Mouse (Mus musculus) limb, embryonic 12.5 days (tissue): ENCODE measurements at regions not wholly inside any gene's neighbourhood (a gene's known extent, or its start where the extent isn't known, plus 50 kb on each side); places are given as distances from the start of the nearest gene placed in this dataset.
A peak's percentile ranks its signal among the peaks of the same experiment; 100 is the strongest.
"Not testable (repeated sequence)": the region's sequence is repeated elsewhere in the genome, so short reads cannot be mapped to it uniquely, and the experiment has no call there.

Experiments used
- ATAC-seq: fragments of 200-750 bp; cut with Nextera tagmentation; 2 replicates; pipeline ENCODE4 v1.8.0; 2017; ENCODE audit warnings: low read depth, moderate TSS enrichment; ENCODE audit not compliant: insufficient number of reproducible peaks, insufficient read depth, low FRiP score, low TSS enrichment
- H3K27ac ChIP-seq: fragments of 300-500 bp; sonication (generic); 2 replicates; pipeline ENCODE4 v1.5.1; 2016; ENCODE audit warnings: mild to moderate bottlenecking, moderate library complexity
- H3K27me3 ChIP-seq: fragments of 300-500 bp; sonication (generic); 2 replicates; pipeline ENCODE4 v1.6.1; 2016; ENCODE audit warnings: mild to moderate bottlenecking, moderate library complexity
- H3K36me3 ChIP-seq: fragments of 300-500 bp; sonication (generic); 2 replicates; pipeline ENCODE4 v1.6.1; 2016; ENCODE audit warnings: mild to moderate bottlenecking, moderate library complexity
- H3K4me1 ChIP-seq: fragments of 300-500 bp; sonication (generic); replicated peaks from 2 replicates; pipeline ENCODE4 v1.6.1; 2016
- H3K4me2 ChIP-seq: fragments of 300-500 bp; sonication (generic); 2 replicates; pipeline ENCODE4 v1.6.1; 2016; ENCODE audit warnings: mild to moderate bottlenecking, moderate library complexity
- H3K4me3 ChIP-seq: fragments of 300-500 bp; sonication (generic); replicated peaks from 2 replicates; pipeline ENCODE4 v1.5.1; 2016; ENCODE audit warnings: mild to moderate bottlenecking
- H3K9ac ChIP-seq: fragments of 300-500 bp; sonication (generic); replicated peaks from 2 replicates; pipeline ENCODE4 v1.6.1; 2016; ENCODE audit warnings: mild to moderate bottlenecking, moderate library complexity
- H3K9me3 ChIP-seq: fragments of 300-500 bp; sonication (generic); 2 replicates; pipeline ENCODE4 v1.6.1; 2016; ENCODE audit warnings: mild to moderate bottlenecking, moderate library complexity
- WGBS: fragments of 180-500 bp; shearing (Covaris S2); methylation state at CpG from one replicate; pipeline ENCODE4 v1.1.7; 2016; 5-methylcytosine and 5-hydroxymethylcytosine counted together

DNA sequence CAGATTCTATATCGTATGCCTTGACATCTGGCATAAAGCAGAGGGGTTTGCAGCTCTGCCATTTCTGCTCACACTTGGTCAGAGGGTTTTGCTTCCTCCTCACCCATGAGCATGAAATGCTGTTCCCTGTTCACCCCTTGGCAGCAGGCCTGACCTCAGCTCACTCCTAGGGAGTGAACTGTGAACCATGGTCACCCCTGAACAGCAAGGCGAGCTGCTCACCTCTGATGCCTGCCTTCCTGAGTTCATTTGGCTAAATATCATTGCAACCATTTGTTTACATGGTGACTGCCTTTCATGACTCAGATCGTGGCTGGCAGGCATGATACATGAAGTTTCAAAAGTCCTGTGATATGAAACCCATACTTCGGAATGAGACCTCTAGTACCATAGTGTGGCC is 418.2 kb downstream of the Tcerg1l start:
- no peaks in the 10 kb centered on the region for H3K4me1 ChIP-seq
- H3K27me3 ChIP-seq = no peaks in the 10 kb centered on the region
- no peak overlapping the region for H3K4me2 ChIP-seq
- no peak overlapping the region for H3K9ac ChIP-seq
- WGBS = 93% methylated on average over 4 of the region's 4 CpGs
- ATAC-seq = no peak
- no peaks in the 10 kb centered on the region for H3K9me3 ChIP-seq
- no peak overlapping the region for H3K4me3 ChIP-seq
- no peaks in the 10 kb centered on the region for H3K36me3 ChIP-seq
- no peak overlapping the region for H3K27ac ChIP-seq

DNA sequence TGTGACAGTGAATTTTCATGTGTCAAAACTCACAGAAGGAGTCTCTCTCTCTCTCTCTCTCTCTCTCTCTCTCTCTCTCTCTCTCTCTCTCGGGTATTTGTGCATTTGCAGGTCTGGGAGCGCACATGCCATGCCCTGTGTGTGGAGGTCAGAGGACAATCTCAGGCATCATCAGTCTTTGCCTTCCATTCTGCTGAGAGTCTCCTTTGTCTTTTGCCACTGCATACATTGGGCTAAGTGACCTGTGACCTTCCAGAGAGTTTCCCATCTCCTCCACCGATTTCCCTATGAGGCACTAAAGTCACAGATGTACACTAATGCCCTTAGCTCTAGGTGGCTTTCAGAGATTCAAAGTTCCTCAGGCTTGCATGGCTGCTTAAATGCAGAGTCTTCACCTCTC is 391.7 kb downstream of the Tcerg1l start:
- Histone ChIP-seq H3K4me3 (no peak overlapping the region), H3K4me2 (no peak overlapping the region), H3K27me3 (no peaks in the 10 kb centered on the region), H3K36me3 (no peaks in the 10 kb centered on the region), H3K27ac (no peak overlapping the region), H3K9me3 (no peaks in the 10 kb centered on the region), H3K4me1 (no peaks in the 10 kb centered on the region), H3K9ac (no peak overlapping the region)
- WGBS = 38% methylated on average over 3 of the region's 3 CpGs
- no peak for ATAC-seq

DNA sequence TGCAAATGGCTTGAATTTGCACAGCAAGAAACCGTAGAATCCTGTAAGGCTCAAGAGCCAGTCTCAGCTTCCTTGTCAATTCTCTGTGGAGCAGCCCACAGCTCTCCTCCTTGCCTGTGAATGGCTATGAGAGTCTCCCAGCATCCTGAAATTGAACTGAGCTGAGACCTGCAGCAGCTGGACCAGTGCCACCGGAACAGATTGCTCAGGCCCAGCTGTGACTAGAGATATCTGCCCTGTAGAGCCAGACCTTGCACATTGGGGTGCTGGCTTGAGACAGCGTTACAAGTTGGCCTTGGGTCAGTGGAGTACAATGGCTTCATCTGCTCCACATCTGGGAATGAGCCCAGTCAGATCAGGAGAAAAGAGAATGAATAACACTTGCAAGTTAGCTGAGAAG is 390.6 kb downstream of the Tcerg1l start:
- Histone ChIP-seq H3K9ac (no peak overlapping the region), H3K4me1 (no peaks in the 10 kb centered on the region), H3K27ac (no peak overlapping the region), H3K4me3 (no peak overlapping the region), H3K9me3 (no peaks in the 10 kb centered on the region), H3K4me2 (no peak overlapping the region), H3K27me3 (no peaks in the 10 kb centered on the region), H3K36me3 (no peaks in the 10 kb centered on the region)
- WGBS = 70% methylated on average over 3 of the region's 3 CpGs
- no peak for ATAC-seq

DNA sequence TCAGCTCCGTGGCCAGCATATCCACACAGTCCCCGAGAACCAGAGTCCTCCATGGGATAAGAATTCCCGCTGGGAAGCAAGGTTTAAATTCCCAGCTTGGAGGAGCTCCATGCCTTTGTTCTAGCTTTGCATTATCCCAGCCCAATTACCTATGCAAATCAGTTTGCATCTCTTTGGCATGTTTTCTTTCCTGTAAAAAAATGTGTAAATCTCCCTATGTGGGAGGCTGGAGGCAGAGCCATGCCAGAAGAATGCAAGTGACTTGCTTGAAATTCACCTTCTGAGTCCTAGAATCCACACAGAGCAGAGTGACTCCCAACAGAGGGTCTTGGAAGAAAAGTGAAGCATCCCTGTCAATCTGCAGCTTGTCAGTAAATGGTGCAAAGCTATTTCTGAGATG is 388.9 kb downstream of the Tcerg1l start:
- H3K27me3 ChIP-seq = no peaks in the 10 kb centered on the region
- no peaks in the 10 kb centered on the region for H3K36me3 ChIP-seq
- 37% methylated on average over 3 of the region's 3 CpGs for WGBS
- no peak overlapping the region for H3K27ac ChIP-seq
- H3K9ac ChIP-seq = no peak overlapping the region
- H3K4me1 ChIP-seq = no peaks in the 10 kb centered on the region
- H3K9me3 ChIP-seq = no peaks in the 10 kb centered on the region
- H3K4me3 ChIP-seq = no peak overlapping the region
- no peak for ATAC-seq
- H3K4me2 ChIP-seq = no peak overlapping the region

DNA sequence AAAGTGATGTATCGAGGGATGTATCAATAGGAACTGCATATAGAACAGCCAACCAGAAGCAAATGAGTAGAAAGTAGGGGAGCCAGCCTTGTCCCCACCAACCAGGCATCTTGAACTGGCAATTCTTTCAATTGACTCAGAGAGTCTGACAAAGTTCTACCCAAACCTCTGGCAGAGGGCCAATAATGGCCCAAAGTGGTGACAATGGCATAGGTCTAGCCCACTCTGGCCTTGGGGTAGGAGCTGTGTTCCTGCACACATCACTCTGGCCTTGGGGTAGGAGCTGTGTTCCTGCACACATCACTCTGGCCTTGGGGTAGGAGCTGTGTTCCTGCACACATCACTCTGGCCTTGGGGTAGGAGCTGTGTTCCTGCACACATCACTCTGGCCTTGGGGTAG is 373.5 kb downstream of the Tcerg1l start:
- not testable (repeated sequence) for H3K9me3 ChIP-seq, ATAC-seq
- WGBS = 100% methylated on average over 1 of the region's 1 CpGs

DNA sequence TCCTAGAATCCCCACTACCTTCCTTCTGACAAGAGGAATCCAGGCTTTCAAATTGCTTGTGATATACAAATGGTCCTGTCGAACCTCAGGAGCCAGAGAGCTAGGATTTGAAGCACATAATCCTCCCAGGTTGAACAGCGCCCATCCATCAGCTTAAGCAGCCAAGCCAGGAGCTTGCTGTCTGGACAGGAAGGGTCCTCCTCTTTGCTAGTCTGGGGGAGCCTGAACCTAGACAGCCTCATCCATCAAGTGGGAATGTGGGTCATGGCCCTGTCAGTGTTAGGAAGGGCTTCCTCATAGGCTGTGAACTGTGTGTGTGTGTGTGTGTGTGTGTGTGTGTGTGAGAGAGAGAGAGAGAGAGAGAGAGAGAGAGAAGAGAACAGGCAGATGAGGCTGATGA is 345.8 kb downstream of the Tcerg1l start:
- 27% methylated on average over 2 of the region's 2 CpGs for WGBS
- no peaks in the 10 kb centered on the region for H3K27me3 ChIP-seq
- H3K36me3 ChIP-seq = no peaks in the 10 kb centered on the region
- no peak overlapping the region for H3K4me2 ChIP-seq
- H3K9me3 ChIP-seq = no peaks in the 10 kb centered on the region
- no peak overlapping the region for H3K27ac ChIP-seq
- H3K9ac ChIP-seq = no peak overlapping the region
- no peak overlapping the region for H3K4me3 ChIP-seq
- ATAC-seq = no peak
- H3K4me1 ChIP-seq = no peaks in the 10 kb centered on the region

More for the DNA sequence above, 373.5 kb downstream of the Tcerg1l start:
- not testable (repeated sequence) for H3K27me3 ChIP-seq, H3K4me3 ChIP-seq, H3K9ac ChIP-seq, H3K4me2 ChIP-seq, H3K4me1 ChIP-seq, H3K36me3 ChIP-seq, H3K27ac ChIP-seq

DNA sequence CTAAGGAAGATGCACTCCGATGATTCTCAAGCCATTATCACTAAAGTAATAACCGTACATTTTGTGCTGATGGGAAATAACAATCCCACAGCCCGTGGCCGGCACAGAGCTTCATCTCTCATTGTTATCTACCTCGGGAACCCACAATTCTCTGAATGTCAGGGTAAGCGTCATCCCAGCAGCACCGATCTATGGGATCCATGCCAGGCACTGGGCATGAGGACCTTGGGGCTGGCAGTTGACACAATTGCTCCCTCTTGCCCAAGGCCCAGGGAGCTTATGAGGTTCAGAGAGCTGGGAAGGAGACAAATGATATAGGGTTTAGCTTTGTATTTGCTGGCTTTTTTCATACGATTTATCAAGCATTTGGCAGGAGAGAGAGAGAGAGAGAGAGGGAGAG is 342.8 kb downstream of the Tcerg1l start:
- Histone ChIP-seq H3K4me1 (no peaks in the 10 kb centered on the region), H3K27ac (no peak overlapping the region), H3K27me3 (no peaks in the 10 kb centered on the region), H3K4me3 (no peak overlapping the region), H3K9ac (no peak overlapping the region), H3K4me2 (no peak overlapping the region), H3K9me3 (no peaks in the 10 kb centered on the region), H3K36me3 (no peaks in the 10 kb centered on the region)
- WGBS = 90% methylated on average over 8 of the region's 8 CpGs
- no peak for ATAC-seq

DNA sequence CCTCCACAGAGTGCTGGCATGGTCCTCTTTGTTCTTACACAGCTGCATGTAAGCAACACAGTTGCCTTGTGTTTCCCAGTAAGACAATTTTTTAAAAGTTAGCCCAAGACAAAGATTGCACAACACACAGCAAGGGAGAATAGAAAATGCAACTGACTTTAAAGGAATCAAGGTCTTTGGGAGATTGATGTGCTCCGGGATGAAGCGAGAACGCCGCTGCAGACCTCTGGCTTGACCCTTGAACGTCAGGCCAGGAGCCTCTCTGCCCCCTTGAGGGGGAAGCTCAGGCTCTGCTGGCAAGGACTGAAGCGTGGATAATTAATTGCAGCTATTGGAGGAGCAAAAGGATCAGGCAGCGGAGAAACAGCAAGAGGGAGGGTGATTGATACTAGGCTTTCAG is 336.4 kb downstream of the Tcerg1l start:
- 8% methylated on average over 7 of the region's 7 CpGs for WGBS
- H3K4me3 ChIP-seq = no peak overlapping the region

DNA sequence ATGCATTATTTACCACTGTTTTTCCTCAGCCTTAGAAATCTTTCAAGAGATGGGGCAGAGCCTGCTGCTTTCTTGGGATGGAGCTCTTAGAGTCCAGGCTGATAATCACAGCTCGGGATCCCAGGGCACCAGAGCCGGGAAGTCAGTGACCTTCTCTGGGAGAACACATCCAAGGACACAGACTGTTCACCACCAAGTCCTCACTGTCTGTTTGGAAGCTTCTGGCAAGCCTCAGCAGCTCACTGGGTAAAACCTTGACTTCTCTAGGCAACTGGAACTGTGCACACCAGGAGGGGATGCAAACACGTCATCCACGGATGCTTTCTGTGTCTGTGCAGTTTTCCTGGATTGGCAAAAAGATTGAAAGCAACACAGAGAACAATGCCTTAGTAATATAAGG is 330.6 kb downstream of the Tcerg1l start:
- ATAC-seq = no peak
- Histone ChIP-seq H3K27me3 (no peaks in the 10 kb centered on the region), H3K4me1 (no peaks in the 10 kb centered on the region), H3K4me3 (no peak overlapping the region), H3K9ac (no peak overlapping the region), H3K36me3 (no peaks in the 10 kb centered on the region), H3K9me3 (no peaks in the 10 kb centered on the region), H3K4me2 (no peak overlapping the region), H3K27ac (no peak overlapping the region)
- WGBS = 88% methylated on average over 4 of the region's 4 CpGs

More for the DNA sequence above, 336.4 kb downstream of the Tcerg1l start:
- Histone ChIP-seq H3K27ac (no peak overlapping the region), H3K9me3 (no peaks in the 10 kb centered on the region), H3K9ac (no peak overlapping the region), H3K4me1 (no peaks in the 10 kb centered on the region), H3K36me3 (no peaks in the 10 kb centered on the region), H3K4me2 (no peak overlapping the region), H3K27me3 (no peaks in the 10 kb centered on the region)
- no peak for ATAC-seq

DNA sequence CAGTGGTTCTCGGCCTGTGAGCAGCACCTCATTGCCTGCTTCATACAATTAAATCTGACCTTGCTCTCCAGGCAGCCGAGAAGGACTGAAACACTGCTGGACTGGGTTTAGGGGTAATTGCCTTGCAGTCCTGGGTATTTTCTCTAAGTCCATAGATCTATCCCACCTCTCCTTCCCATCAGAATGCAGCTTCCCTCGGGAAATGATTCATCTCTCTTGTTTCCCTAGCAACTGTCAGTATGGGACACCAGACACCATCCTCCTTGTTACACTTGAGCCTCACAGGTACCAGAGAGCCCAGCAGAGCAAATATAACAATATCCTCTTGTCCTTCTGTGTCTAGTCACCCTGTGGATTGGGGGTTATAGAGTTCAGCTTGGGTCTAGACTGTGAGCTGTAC is 322.3 kb downstream of the Tcerg1l start:
- no peak overlapping the region for H3K9ac ChIP-seq
- no peaks in the 10 kb centered on the region for H3K36me3 ChIP-seq
- no peaks in the 10 kb centered on the region for H3K9me3 ChIP-seq
- H3K4me1 ChIP-seq = no peaks in the 10 kb centered on the region
- H3K27me3 ChIP-seq = no peaks in the 10 kb centered on the region; the same call in 1 of the 2 replicates
- H3K4me3 ChIP-seq = no peak overlapping the region
- H3K27ac ChIP-seq = no peak overlapping the region
- no peak overlapping the region for H3K4me2 ChIP-seq
- WGBS = 64% methylated on average over 3 of the region's 3 CpGs
- no peak for ATAC-seq

DNA sequence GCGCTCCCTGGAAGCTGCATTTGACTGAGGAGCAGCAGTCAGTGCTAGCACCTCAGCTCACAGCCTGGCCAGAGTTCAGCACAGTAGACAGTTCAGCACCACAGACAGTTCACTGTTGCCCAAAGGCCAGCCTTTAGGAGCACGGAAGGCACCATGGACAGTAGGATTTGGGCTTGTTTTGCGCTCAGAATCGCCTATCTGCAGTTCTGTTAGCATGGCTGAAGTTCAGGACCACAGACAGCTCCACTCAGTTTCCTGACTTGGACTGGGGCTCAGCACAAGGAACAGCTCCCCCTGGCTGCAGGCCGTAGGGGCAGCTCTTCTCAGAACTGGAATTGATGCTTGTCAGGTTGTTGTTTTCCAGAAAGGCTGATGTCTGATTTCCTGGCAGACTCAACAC is 313.6 kb downstream of the Tcerg1l start:
- no peaks in the 10 kb centered on the region for H3K9me3 ChIP-seq
- no peak overlapping the region for H3K9ac ChIP-seq
- no peaks in the 10 kb centered on the region; the same call in 1 of the 2 replicates for H3K27me3 ChIP-seq
- H3K36me3 ChIP-seq = no peaks in the 10 kb centered on the region
- 19% methylated on average over 5 of the region's 5 CpGs for WGBS
- H3K4me2 ChIP-seq = no peak overlapping the region
- H3K4me3 ChIP-seq = no peak overlapping the region
- H3K4me1 ChIP-seq = no peaks in the 10 kb centered on the region
- ATAC-seq = peak; percentile 86; the same call in 1 of the 2 replicates
- H3K27ac ChIP-seq = no peak overlapping the region

DNA sequence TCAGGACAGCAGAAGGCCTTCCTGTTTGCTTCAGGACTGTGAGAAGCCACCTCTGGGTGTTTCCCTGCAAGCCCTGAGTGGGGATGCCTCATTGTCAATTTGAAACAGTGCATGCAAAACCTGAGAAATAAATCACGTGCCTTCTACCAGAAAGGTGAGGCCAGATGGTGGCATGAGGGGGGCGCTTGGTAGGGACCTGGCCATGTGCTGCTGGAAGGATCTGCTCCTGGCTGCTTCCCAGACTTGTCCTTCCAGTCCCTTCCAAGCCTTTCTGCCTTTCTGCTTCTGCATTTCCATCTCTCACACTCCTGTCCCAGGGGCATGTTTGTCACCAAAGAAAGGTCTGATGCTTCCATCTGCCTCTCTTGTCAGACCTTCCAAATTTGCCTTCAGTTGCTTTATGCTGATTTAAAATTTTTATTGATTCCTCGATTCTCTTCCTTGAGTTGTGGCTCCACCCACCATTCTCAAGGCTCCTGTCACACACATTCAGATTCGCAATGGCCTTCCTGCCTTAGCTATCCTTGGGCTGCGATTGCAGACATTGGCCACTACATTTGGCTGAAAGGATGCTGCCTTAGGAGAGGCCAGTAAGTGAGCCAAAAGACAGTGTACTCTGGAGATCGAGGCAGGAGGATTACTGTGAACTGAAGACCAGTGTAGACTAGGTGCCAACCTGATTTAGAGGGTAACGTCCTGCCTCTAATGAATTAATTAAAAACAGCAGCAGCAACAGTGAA is 289.9 kb downstream of the Tcerg1l start:
- Histone ChIP-seq H3K36me3 (no peaks in the 10 kb centered on the region), H3K4me3 (no peak overlapping the region), H3K9ac (no peak overlapping the region), H3K27ac (no peak overlapping the region), H3K4me2 (no peak overlapping the region), H3K27me3 (no peaks in the 10 kb centered on the region), H3K9me3 (no peaks in the 10 kb centered on the region), H3K4me1 (no peaks in the 10 kb centered on the region)
- WGBS = 45% methylated on average over 7 of the region's 7 CpGs
- no peak for ATAC-seq
